Mouse (Mus musculus): ENCODE data around the gene Vdac1. TPM values are rescaled to one million over a fixed set of nuclear protein-coding genes. Genes with fewer than 3 reads are reported as not detected.

The Vdac1 gene
- polyA plus RNA-seq, 1 experiment from 2014 or later: 204 TPM

- Histone ChIP-seq H3K4me3 (no peak overlapping the region), H3K9me3 (0 out of 2 replicates have a peak, but pooled peaks cover 3% of the 10 kb centered on the region), H3K27me3 (replicated peaks; ENCODE audit: low read depth, poor library complexity, severe bottlenecking) (no peaks in the 10 kb centered on the region), H3K36me3 (replicated peaks) (no peaks in the 10 kb centered on the region), H3K27ac (replicated peaks) (no peak overlapping the region), H3K4me1 (peaks cover 15% of the 10 kb centered on the region)
- DNase-seq (ENCODE audit: low spot score): no peak
- 82% methylated on average over 7 of the region's 7 CpGs for WGBS
These were observed 24.7 kb upstream of the Vdac1 start for GRCm38 (mm10) chr11:52335924-52336323.

GRCm38 (mm10) chr11:52337651-52338295 lies 22.9 kb upstream of the Vdac1 start:
- Histone ChIP-seq H3K4me1 (peaks cover 17% of the 10 kb centered on the region), H3K36me3 (replicated peaks) (no peaks in the 10 kb centered on the region), H3K27me3 (replicated peaks; ENCODE audit: low read depth, poor library complexity, severe bottlenecking) (no peaks in the 10 kb centered on the region), H3K4me3 (no peak overlapping the region), H3K9me3 (0 out of 2 replicates have a peak, but pooled peaks cover 3% of the 10 kb centered on the region), H3K27ac (replicated peaks) (no peak overlapping the region)
- 66% methylated on average over 10 of the region's 10 CpGs for WGBS
- DNase-seq (ENCODE audit: low spot score): no peak

GRCm38 (mm10) chr11:52338351-52338750 lies 22.3 kb upstream of the Vdac1 start:
- no peaks in the 10 kb centered on the region for H3K27me3 ChIP-seq (replicated peaks; ENCODE audit: low read depth, poor library complexity, severe bottlenecking)
- H3K4me1 ChIP-seq: peaks cover 14% of the 10 kb centered on the region
- H3K4me3 ChIP-seq: no peak overlapping the region
- H3K36me3 ChIP-seq (replicated peaks): no peaks in the 10 kb centered on the region
- 73% methylated on average over 3 of the region's 3 CpGs for WGBS
- H3K9me3 ChIP-seq: 0 out of 2 replicates have a peak, but pooled peaks cover 3% of the 10 kb centered on the region
- H3K27ac ChIP-seq (replicated peaks): no peak overlapping the region
- no peak for DNase-seq (ENCODE audit: low spot score)

GRCm38 (mm10) chr11:52339098-52339497 lies 21.6 kb upstream of the Vdac1 start:
- no peaks in the 10 kb centered on the region for H3K27me3 ChIP-seq (replicated peaks; ENCODE audit: low read depth, poor library complexity, severe bottlenecking)
- peaks cover 14% of the 10 kb centered on the region for H3K4me1 ChIP-seq
- no peaks in the 10 kb centered on the region for H3K36me3 ChIP-seq (replicated peaks)
- H3K4me3 ChIP-seq: no peak overlapping the region
- no peak for DNase-seq (ENCODE audit: low spot score)
- H3K9me3 ChIP-seq: 0 out of 2 replicates have a peak, but pooled peaks cover 3% of the 10 kb centered on the region
- 94% methylated on average over 4 of the region's 4 CpGs for WGBS
- no peak overlapping the region for H3K27ac ChIP-seq (replicated peaks)

GRCm38 (mm10) chr11:52339512-52339911 lies 21.1 kb upstream of the Vdac1 start:
- H3K36me3 ChIP-seq (replicated peaks): no peaks in the 10 kb centered on the region
- 0 out of 2 replicates have a peak, but pooled peaks cover 3% of the 10 kb centered on the region for H3K9me3 ChIP-seq
- no peaks in the 10 kb centered on the region for H3K27me3 ChIP-seq (replicated peaks; ENCODE audit: low read depth, poor library complexity, severe bottlenecking)
- no peak overlapping the region for H3K27ac ChIP-seq (replicated peaks)
- no peak for DNase-seq (ENCODE audit: low spot score)
- 93% methylated on average over 12 of the region's 12 CpGs for WGBS
- H3K4me1 ChIP-seq: peaks cover 14% of the 10 kb centered on the region
- no peak overlapping the region for H3K4me3 ChIP-seq

GRCm38 (mm10) chr11:52340123-52340864 lies 20.4 kb upstream of the Vdac1 start:
- H3K4me3 ChIP-seq: no peak overlapping the region
- no peaks in the 10 kb centered on the region for H3K27me3 ChIP-seq (replicated peaks; ENCODE audit: low read depth, poor library complexity, severe bottlenecking)
- H3K36me3 ChIP-seq (replicated peaks): no peaks in the 10 kb centered on the region
- no peak for DNase-seq (ENCODE audit: low spot score)
- WGBS: 90% methylated on average over 12 of the region's 12 CpGs
- 0 out of 2 replicates have a peak, but pooled peaks cover under 1% of the 10 kb centered on the region for H3K9me3 ChIP-seq
- H3K27ac ChIP-seq (replicated peaks): peak overlapping the region; percentile 15
- H3K4me1 ChIP-seq: peaks cover 14% of the 10 kb centered on the region

- 56% methylated on average over 9 of the region's 9 CpGs for WGBS
These were observed 19.7 kb upstream of the Vdac1 start for GRCm38 (mm10) chr11:52341001-52341400.

GRCm38 (mm10) chr11:52341476-52341875 lies 19.2 kb upstream of the Vdac1 start:
- 72% methylated on average over 5 of the region's 5 CpGs for WGBS
- Histone ChIP-seq H3K4me1 (peaks cover 22% of the 10 kb centered on the region), H3K4me3 (no peak overlapping the region), H3K36me3 (replicated peaks) (no peaks in the 10 kb centered on the region), H3K27ac (replicated peaks) (peak overlapping the region; percentile 45; the same call in 1 of the 2 replicates), H3K9me3 (no peaks in the 10 kb centered on the region), H3K27me3 (replicated peaks; ENCODE audit: low read depth, poor library complexity, severe bottlenecking) (no peaks in the 10 kb centered on the region)
- DNase-seq (ENCODE audit: low spot score): no peak

More at GRCm38 (mm10) chr11:52341001-52341400, 19.7 kb upstream of the Vdac1 start:
- Histone ChIP-seq H3K4me3 (no peak overlapping the region), H3K9me3 (no peaks in the 10 kb centered on the region), H3K27me3 (replicated peaks; ENCODE audit: low read depth, poor library complexity, severe bottlenecking) (no peaks in the 10 kb centered on the region), H3K36me3 (replicated peaks) (no peaks in the 10 kb centered on the region), H3K27ac (replicated peaks) (peak overlapping the region; percentile 45; the same call in 1 of the 2 replicates), H3K4me1 (peaks cover 18% of the 10 kb centered on the region)
- DNase-seq (ENCODE audit: low spot score): peak; percentile 27

GRCm38 (mm10) chr11:52342296-52342695 lies 18.4 kb upstream of the Vdac1 start:
- 83% methylated on average over 4 of the region's 4 CpGs for WGBS
- Histone ChIP-seq H3K27ac (replicated peaks) (no peak overlapping the region), H3K4me1 (peaks cover 26% of the 10 kb centered on the region), H3K27me3 (replicated peaks; ENCODE audit: low read depth, poor library complexity, severe bottlenecking) (no peaks in the 10 kb centered on the region), H3K4me3 (no peak overlapping the region), H3K36me3 (replicated peaks) (no peaks in the 10 kb centered on the region), H3K9me3 (no peaks in the 10 kb centered on the region)
- no peak for DNase-seq (ENCODE audit: low spot score)

- WGBS: 2% methylated on average over 6 of the region's 6 CpGs
- DNase-seq (ENCODE audit: low spot score): peak; percentile 84
- H3K27ac ChIP-seq (replicated peaks): no peak overlapping the region
- H3K4me1 ChIP-seq: peaks cover 23% of the 10 kb centered on the region
- no peaks in the 10 kb centered on the region for H3K9me3 ChIP-seq
- no peak overlapping the region for H3K4me3 ChIP-seq
- no peaks in the 10 kb centered on the region for H3K36me3 ChIP-seq (replicated peaks)
- H3K27me3 ChIP-seq (replicated peaks; ENCODE audit: low read depth, poor library complexity, severe bottlenecking): no peaks in the 10 kb centered on the region
These were observed 17.5 kb upstream of the Vdac1 start for GRCm38 (mm10) chr11:52343162-52343561.

- Histone ChIP-seq H3K4me3 (no peak overlapping the region), H3K9me3 (no peaks in the 10 kb centered on the region), H3K27ac (replicated peaks) (no peak overlapping the region), H3K27me3 (replicated peaks; ENCODE audit: low read depth, poor library complexity, severe bottlenecking) (no peaks in the 10 kb centered on the region), H3K36me3 (replicated peaks) (no peaks in the 10 kb centered on the region), H3K4me1 (peaks cover 24% of the 10 kb centered on the region)
- no peak for DNase-seq (ENCODE audit: low spot score)
- WGBS: 83% methylated on average over 12 of the region's 12 CpGs
These were observed 15.5 kb upstream of the Vdac1 start for GRCm38 (mm10) chr11:52344991-52345777.

GRCm38 (mm10) chr11:52345939-52346634 lies 14.6 kb upstream of the Vdac1 start:
- Histone ChIP-seq H3K27ac (replicated peaks) (peak overlapping the region; percentile 75; the same call in 1 of the 2 replicates), H3K4me3 (peak overlapping the region; percentile 48)
- 18% methylated on average over 12 of the region's 12 CpGs for WGBS

More at GRCm38 (mm10) chr11:52345939-52346634, 14.6 kb upstream of the Vdac1 start:
- peaks cover 27% of the 10 kb centered on the region for H3K4me1 ChIP-seq
- H3K27me3 ChIP-seq (replicated peaks; ENCODE audit: low read depth, poor library complexity, severe bottlenecking): no peaks in the 10 kb centered on the region
- peak; percentile 91 for DNase-seq (ENCODE audit: low spot score)
- no peaks in the 10 kb centered on the region for H3K36me3 ChIP-seq (replicated peaks)
- H3K9me3 ChIP-seq: no peaks in the 10 kb centered on the region
